ENCODE assay signal across 8 mouse cellular contexts in the genomic region with DNA sequence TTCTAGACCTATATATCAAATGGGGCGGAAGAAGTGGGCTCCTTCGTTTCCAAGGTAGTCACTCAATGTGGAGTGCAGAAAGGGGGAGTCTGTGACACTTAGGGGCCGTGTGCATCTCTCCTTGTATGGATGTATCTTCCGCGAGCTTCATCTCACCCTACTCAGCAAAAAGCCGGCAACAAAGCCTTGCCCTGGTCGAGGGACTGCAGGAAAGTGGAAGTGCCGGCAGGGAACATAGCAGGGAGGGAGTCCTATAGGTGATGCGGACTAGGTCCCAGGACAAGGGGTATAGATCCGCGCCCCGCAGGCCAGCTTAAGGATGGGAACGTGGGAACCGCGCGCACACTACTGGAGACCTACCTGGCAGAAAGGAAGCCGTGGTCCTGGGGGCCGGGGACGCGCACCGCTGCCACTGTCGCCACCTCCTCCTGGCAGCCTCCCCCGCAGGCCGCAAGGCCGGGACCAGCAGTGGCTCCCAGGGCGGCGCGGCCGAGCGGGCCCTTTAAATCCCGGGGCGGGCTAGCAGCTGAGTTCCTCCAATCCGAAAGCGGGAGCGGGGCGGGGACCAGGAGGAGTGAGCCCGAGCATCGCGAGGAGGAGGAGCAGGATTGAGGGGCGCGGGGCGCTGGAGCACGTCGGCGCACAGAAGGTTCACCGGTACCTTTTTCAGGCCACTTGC. TPM values are rescaled to one million over a fixed set of nuclear protein-coding genes. Genes with fewer than 3 reads are reported as not detected.
A peak's percentile ranks its signal among the peaks of the same experiment; 100 is the strongest.
DNase-seq lines count a peak whose midpoint lies in the region; ATAC-seq and TF ChIP-seq lines count a peak whose summit lies in the region.

A gene (minus strand): TSS at position 511 of the 679 bp plus-strand sequence.

- no peak within 1 kb of the TSS for H3K27ac ChIP-seq in embryonic facial prominence, embryonic 15.5 days (replicated peaks)
- peak within 1 kb of the TSS; percentile 43; the same call in 1 of the 2 replicates for H3K27ac ChIP-seq in heart, adult 2 months
- no peak within 1 kb of the TSS for H3K27ac ChIP-seq in limb, embryonic 14.5 days (replicated peaks; ENCODE audit: low read depth, low read length)
- H3K27ac ChIP-seq in midbrain, embryonic 15.5 days = peak within 1 kb of the TSS; percentile 71

- no peaks in the 10 kb centered on the region for H3K9me3 ChIP-seq in embryonic facial prominence, embryonic 15.5 days (replicated peaks)
- H3K9me3 ChIP-seq in limb, embryonic 14.5 days (ENCODE audit: control insufficient read depth, low read length) = no peaks in the 10 kb centered on the region
- no peaks in the 10 kb centered on the region for H3K9me3 ChIP-seq in midbrain, embryonic 15.5 days

- no peaks in the 10 kb centered on the region for H3K27me3 ChIP-seq in embryonic facial prominence, embryonic 15.5 days
- H3K27me3 ChIP-seq in heart, adult 2 months (ENCODE audit: control insufficient read depth, insufficient read depth, low read length) = no peaks in the 10 kb centered on the region
- no peaks in the 10 kb centered on the region for H3K27me3 ChIP-seq in limb, embryonic 14.5 days (ENCODE audit: control insufficient read depth, insufficient read depth, low read length)
- no peaks in the 10 kb centered on the region for H3K27me3 ChIP-seq in midbrain, embryonic 15.5 days (replicated peaks)

- DNase-seq in layer of hippocampus, adult 11-12 months (ENCODE audit: low spot score) = peak; percentile 79
- no peak for DNase-seq in layer of hippocampus, adult 9-10 months (ENCODE audit: low spot score)
- peak; percentile 84 to 87 for DNase-seq in heart, adult 2 months
- DNase-seq in kidney, adult 8-10 months = peak; percentile 79 to 81
- DNase-seq in limb, embryonic 14.5 days (ENCODE audit: low spot score) = peak; percentile 66
- DNase-seq in spleen, postnatal 14 days (ENCODE audit: low spot score in 2 of 2) = peak; percentile 31 to 38

- H3K9ac ChIP-seq in embryonic facial prominence, embryonic 15.5 days = peak within 1 kb of the TSS; percentile 21; the same call in 1 of the 2 replicates
- peak within 1 kb of the TSS; percentile 88 for H3K9ac ChIP-seq in heart, adult 2 months (ENCODE audit: low read depth, low read length)
- H3K9ac ChIP-seq in limb, embryonic 14.5 days (ENCODE audit: low read depth, low read length, severe bottlenecking) = peak within 1 kb of the TSS; percentile 62
- peak within 1 kb of the TSS; percentile 52 for H3K9ac ChIP-seq in midbrain, embryonic 15.5 days

- TF ChIP-seq EP300 in heart, adult 2 months (IDR thresholded peaks at IDR 0.05; ENCODE audit: insufficient read depth, low read depth, low read length) = no peak

- no peaks in the 10 kb centered on the region for H3K79me2 ChIP-seq in heart, adult 2 months (replicated peaks; ENCODE audit: control insufficient read depth, insufficient read depth, low read length)

- 9% methylated on average over 45 of the region's 46 CpGs for WGBS in embryonic facial prominence, embryonic 15.5 days
- 11% methylated on average over 46 of the region's 46 CpGs for WGBS in heart, adult 2 months
- 15% methylated on average over 29 of the region's 46 CpGs for WGBS in limb, embryonic 14.5 days
- WGBS in midbrain, embryonic 15.5 days = 13% methylated on average over 39 of the region's 46 CpGs

- H3K4me2 ChIP-seq in embryonic facial prominence, embryonic 15.5 days (replicated peaks) = peak within 1 kb of the TSS; percentile 64
- peak within 1 kb of the TSS; percentile 52 for H3K4me2 ChIP-seq in limb, embryonic 14.5 days (replicated peaks; ENCODE audit: low read depth, low read length, severe bottlenecking)
- peak within 1 kb of the TSS; percentile 55 for H3K4me2 ChIP-seq in midbrain, embryonic 15.5 days

- ATAC-seq in embryonic facial prominence, embryonic 15.5 days (ENCODE audit: insufficient number of reproducible peaks, low FRiP score, low TSS enrichment, low read depth) = peak; percentile 89
- peak; percentile 96 for ATAC-seq in limb, embryonic 14.5 days (ENCODE audit: low FRiP score, low read depth)
- ATAC-seq in midbrain, embryonic 15.5 days (replicated peaks) = peak; percentile 96

- TF ChIP-seq CTCF in heart, adult 2 months (IDR thresholded peaks at IDR 0.05) = no peak

- TF ChIP-seq POLR2A in heart, adult 2 months (IDR thresholded peaks at IDR 0.05; ENCODE audit: insufficient read depth, low read depth, low read length) = peak; percentile 51; the same call in 1 of the 2 replicates
- TF ChIP-seq POLR2A in limb, embryonic 14.5 days (IDR thresholded peaks at IDR 0.05; ENCODE audit: borderline replicate concordance, extremely low read depth, insufficient read depth, insufficient read length) = 0 out of 2 replicates have a peak, but pooled peaks have one; percentile 19

- peak within 1 kb of the TSS; percentile 55 for H3K4me3 ChIP-seq in embryonic facial prominence, embryonic 15.5 days (replicated peaks)
- peak within 1 kb of the TSS; percentile 58 for H3K4me3 ChIP-seq in heart, adult 2 months
- H3K4me3 ChIP-seq in limb, embryonic 14.5 days (replicated peaks; ENCODE audit: low read length) = peak within 1 kb of the TSS; percentile 50
- H3K4me3 ChIP-seq in midbrain, embryonic 15.5 days = peak within 1 kb of the TSS; percentile 50

- no peaks in the 10 kb centered on the region for H3K36me3 ChIP-seq in embryonic facial prominence, embryonic 15.5 days
- H3K36me3 ChIP-seq in heart, adult 2 months (ENCODE audit: control insufficient read depth, insufficient read depth, low read length) = no peaks in the 10 kb centered on the region
- H3K36me3 ChIP-seq in limb, embryonic 14.5 days (ENCODE audit: control insufficient read depth, insufficient read depth, low read length) = no peaks in the 10 kb centered on the region
- no peaks in the 10 kb centered on the region for H3K36me3 ChIP-seq in midbrain, embryonic 15.5 days (replicated peaks)

- H3K4me1 ChIP-seq in embryonic facial prominence, embryonic 15.5 days = no peaks in the 10 kb centered on the region
- no peaks in the 10 kb centered on the region for H3K4me1 ChIP-seq in heart, adult 2 months (ENCODE audit: control insufficient read depth, insufficient read depth, low read length)
- H3K4me1 ChIP-seq in limb, embryonic 14.5 days (ENCODE audit: control insufficient read depth, insufficient read depth, low read length) = 0 out of 2 replicates have a peak, but pooled peaks cover 2% of the 10 kb centered on the region
- peaks cover 5% of the 10 kb centered on the region; the same call in 1 of the 2 replicates for H3K4me1 ChIP-seq in midbrain, embryonic 15.5 days

- intact Hi-C loops in heart, adult 2 months (cut with DNase I) = loop anchor here (5.0 kb wide), 1 partner anchor 41 kb away; no protein-coding TSS in a partner anchor

RNA-seq across cellular contexts. Expression of the gene that starts here (rescaled TPM):
- polyA plus RNA-seq in embryonic facial prominence, embryonic 15.5 days (2015; fragmentation: Nextera tagmentation; extraction: Ambion mirVana) = 10.5 and 11.7 TPM in 2 replicates
- 1 to 10 TPM; 2.3 to 2.9 TPM for total RNA-seq in heart, adult 2 months (2021)
- polyA plus RNA-seq in heart, adult 2 months (2012; rRNA removed) = 11.9 and 15.8 TPM in 2 replicates
- polyA plus RNA-seq in limb, embryonic 14.5 days (2012; rRNA removed) = 27.0 and 40.4 TPM in 2 replicates
- 11.6 and 12.7 TPM in 2 replicates for polyA plus RNA-seq in limb, embryonic 14.5 days (2014; fragmentation: Nextera tagmentation; extraction: Ambion mirVana)
- 53.0 and 53.9 TPM in 2 replicates for polyA plus RNA-seq in midbrain, embryonic 15.5 days (2015; fragmentation: Nextera tagmentation; extraction: Ambion mirVana)

Comparison
In these comparisons a context has a peak if more than half of its experiments do, and no peak if none do; other contexts are left out.
1. H3K27ac ChIP-seq: peak in heart, adult 2 months (single experiment) and midbrain, embryonic 15.5 days (single experiment); none in embryonic facial prominence, embryonic 15.5 days (single experiment) and limb, embryonic 14.5 days (single experiment).
2. H3K9ac ChIP-seq: peak in every context shown above with its lines; median percentile 88 in heart, adult 2 months; 62 in limb, embryonic 14.5 days; 52 in midbrain, embryonic 15.5 days; 21 in embryonic facial prominence, embryonic 15.5 days.
3. Peak in every context shown above with its lines, with median percentiles within 50 percentile points of each other: ATAC-seq, H3K4me2 ChIP-seq and H3K4me3 ChIP-seq.